Mouse (Mus musculus): ENCODE data around the gene Armc10.
"Not testable (repeated sequence)": the region's sequence is repeated elsewhere in the genome, so short reads cannot be mapped to it uniquely, and the experiment has no call there.

Gene Armc10

DNA sequence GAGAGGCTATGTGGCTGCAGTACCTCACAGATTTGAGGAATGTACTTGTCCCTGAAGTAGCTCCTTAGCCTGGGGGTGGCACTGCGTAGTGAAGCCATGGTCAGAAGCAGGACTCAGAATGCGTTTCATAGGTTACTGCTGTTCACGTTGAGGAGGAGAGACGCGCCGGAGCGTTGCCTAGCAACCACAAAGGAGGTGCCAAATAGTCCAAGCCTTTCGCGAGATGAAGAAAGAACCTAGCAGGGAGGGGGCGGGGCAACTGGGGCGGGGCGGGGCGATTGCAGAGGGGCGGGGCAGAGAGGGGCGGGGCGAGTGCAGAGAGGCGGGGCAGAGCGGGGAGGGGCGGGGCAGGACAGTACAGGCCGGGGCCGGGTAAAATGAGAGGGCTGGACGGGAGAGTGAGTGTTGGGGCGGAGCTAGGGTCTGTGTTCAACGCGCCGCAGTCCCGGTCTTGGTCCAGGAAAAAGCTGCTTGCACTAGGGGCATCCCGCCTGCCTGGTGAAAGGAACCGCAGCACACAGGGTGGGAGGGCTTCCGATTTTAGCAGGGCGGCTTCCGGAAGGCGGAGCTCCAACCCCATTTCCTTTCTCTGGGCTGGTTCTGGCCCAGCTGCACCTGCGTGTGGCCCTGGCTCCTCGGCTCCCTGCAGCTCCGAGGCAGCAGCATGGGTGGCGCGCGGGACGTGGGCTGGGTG is at the start of gene Armc10, which contains the start of gene Fbxl13:
Armc10 (plus strand) TSS at position 375 of the 694 bp plus-strand sequence.
Fbxl13 (minus strand) TSS at position 196 of the 694 bp plus-strand sequence.
- peak; percentile 91 for DNase-seq

DNA sequence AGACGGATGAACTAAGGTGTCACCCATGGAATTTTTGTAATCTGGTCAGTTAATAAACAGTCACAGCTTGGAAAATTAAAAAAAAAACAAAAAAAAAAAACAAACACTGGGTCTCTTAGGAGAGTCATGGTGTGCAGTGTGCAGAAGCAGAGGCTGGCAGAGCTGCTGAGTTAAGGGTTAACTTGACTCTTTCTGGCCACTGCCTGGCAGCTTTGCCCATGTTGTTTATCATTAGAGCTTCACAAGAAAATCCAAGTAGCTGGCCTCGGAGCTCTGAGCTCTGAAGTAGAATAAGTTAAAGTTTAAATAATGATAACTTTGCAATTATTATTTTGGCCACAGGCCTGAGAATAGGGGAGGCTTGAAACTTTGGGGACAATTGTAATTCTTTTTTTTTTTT is 46.1 kb upstream of the Armc10 start:
- not testable (repeated sequence) for DNase-seq

DNA sequence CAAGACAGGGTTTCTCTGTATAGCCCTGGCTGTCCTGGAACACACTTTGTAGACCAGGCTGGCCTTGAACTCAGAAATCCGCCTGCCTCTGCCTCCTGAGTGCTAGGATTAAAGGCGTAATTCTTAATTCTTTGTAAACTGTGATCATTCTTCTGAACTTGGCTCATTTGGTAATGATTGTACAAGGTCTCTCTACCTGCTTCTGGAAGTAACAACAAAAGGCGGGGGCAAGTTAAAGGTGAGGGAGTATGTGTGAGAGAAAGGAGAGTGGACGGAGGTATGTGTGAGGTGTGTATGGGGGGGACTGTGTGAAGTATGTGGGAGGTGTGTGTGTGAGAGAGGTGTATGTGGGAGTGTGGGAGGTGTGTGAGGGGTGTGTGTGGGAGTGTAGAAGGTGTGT is 45.7 kb upstream of the Armc10 start:
- no peak for DNase-seq

DNA sequence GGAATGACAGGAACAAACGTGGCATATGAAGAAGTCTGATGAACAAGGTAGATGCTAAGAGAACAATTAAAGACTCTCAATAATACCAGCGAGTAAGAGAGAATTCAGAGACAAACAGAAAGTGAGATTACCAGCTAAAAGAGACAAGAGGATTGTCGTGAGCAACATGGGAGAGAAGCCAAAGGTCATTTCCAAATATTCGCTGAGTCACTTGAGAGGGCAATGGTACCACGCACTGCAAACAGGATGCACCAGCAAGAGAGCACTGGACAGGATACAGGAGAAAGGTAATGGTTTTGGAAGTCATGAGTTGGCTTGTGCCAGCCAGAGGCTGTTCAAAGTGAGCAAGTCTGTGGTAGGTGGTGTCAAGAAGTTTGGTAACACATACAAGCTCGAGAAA is 39.7 kb upstream of the Armc10 start:
- DNase-seq, result no peak

- no peak for DNase-seq
Observed at GRCm38 (mm10) chr5:21608311-21609304, 37.0 kb upstream of the Armc10 start.

DNA sequence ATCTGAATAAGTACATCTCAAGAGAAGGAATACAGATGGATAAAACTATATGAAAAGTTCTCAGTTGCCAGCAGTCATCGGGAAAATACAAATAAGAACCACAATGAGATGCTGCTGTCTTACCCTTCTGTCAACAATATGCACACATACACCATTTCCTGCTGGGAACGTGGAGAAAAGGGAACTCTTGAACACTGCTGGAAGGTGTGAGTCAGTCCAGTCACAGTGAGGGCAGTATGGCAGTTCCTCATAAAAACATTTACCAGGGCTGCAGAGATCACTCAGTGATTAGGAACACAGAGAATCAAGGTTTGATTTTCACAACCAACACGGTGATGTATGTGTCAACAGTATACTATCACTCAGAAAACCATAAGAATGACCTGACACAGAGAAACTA is 34.6 kb upstream of the Armc10 start:
- no peak for DNase-seq

- DNase-seq, result not testable (repeated sequence)
Observed at GRCm38 (mm10) chr5:21614299-21614698, 31.3 kb upstream of the Armc10 start.

DNA sequence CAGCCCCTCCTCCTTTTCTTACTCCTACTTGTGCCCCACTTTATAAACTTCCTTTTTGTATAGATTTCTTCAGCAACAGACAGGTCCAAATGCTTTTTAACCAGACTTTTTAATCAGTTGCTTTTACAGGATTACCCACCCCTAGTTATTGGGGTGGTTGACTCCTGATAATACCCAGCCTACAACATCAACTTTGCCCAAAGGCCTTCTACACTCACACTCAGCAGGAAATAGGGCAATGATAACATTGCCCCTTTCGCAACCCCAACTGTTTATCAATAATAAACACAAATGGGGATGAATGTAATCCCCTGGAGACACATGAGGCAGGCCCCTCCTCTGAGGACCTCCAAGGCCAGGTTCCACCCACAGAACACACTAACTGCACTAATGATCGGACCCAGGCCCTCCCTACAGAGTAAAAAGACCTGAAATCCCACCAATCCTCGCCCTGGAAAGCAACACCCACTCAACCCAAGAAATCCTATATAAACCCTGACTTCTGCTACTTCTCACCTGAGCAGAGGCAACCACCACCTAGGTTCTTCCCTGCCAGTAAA is 29.1 kb upstream of the Armc10 start:
- DNase-seq, result no peak

DNA sequence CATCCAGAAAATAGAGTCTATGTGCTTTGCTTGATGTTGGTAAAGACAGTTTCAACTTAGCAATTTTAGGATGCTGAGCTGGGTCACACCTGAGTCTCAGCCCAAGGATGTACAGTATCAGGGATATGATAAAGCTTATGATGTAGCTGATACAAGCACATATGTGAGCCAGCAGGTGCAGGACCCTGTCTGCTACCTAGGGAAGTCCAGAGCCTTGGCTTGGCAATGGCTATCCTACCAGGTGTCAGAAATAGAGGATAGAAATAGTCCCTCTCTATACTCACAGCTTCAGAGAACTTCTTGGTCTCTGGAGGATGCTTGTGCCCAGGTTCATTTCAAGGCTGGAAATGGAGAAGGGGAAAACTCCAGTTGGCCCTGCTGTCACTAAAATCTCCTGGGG is 19.7 kb upstream of the Armc10 start:
- DNase-seq, result no peak

- peak; percentile 58 for DNase-seq
Observed at GRCm38 (mm10) chr5:21640961-21641360, 4.7 kb upstream of the Armc10 start.

DNA sequence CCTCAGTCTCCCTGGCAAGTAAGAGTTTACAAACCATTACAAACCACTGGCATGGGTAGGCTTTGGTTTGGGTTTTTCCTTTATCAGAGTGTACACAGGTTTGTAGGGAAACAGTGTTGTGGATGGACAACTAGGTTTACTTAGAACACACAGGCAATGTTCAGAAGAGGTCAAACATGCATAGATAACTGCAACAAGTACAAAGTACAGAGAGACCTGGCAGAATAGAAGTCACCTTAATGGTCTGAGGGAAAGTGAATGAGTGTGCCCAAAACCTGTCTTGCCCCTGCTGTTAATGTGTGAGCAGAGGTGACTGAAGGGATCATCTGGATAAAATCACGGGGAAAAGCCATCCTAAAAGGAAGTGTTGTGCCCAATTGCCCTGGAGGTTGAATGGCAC is 2.0 kb upstream of the Armc10 start:
- no peak for DNase-seq

GRCm38 (mm10) chr5:21644891-21645438 is 648 bp upstream of the Armc10 start:
- peak; percentile 63 for DNase-seq

DNA sequence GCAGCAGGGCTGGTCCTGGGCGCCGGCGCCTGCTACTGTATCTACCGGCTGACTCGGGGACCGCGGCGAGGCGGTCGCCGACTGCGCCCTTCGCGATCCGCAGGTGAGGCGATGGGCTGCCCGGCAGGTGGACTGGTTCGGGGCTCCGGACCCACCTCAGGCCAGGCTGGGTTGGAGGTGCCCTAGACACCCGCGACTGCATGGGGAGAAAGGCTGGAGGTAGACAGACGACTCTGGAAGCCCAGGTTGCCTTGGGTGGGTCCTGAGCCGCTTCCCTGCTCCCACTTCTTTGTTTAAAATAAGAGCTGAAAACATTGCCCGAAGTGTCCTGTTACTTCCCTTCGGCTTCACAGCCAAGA is 499 bp downstream of the Armc10 start:
- DNase-seq, result no peak

DNA sequence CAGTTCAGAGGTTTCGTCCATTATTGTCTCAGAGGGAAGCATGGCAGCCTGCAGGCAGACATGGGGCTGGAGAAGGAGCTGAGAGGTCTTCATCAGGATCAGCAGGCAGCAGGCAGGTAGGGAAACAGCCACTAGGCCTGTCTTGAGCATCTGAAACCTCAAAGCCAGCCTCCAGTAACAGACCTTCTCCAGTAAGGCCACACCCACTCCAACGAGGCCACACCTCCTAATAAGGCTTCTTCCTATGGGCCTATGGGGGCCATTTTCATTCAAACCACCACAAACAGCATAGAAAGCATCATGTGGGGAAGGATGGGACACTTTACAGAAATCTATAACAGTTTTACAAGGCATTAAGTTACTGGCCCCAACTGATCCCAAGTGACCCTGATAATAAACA is 5.1 kb downstream of the Armc10 start:
- DNase-seq, result no peak

GRCm38 (mm10) chr5:21651885-21652612 is 6.4 kb downstream of the Armc10 start:
- no peak for DNase-seq

- DNase-seq, result no peak
Observed at GRCm38 (mm10) chr5:21656912-21657311, 11.3 kb downstream of the Armc10 start.

DNA sequence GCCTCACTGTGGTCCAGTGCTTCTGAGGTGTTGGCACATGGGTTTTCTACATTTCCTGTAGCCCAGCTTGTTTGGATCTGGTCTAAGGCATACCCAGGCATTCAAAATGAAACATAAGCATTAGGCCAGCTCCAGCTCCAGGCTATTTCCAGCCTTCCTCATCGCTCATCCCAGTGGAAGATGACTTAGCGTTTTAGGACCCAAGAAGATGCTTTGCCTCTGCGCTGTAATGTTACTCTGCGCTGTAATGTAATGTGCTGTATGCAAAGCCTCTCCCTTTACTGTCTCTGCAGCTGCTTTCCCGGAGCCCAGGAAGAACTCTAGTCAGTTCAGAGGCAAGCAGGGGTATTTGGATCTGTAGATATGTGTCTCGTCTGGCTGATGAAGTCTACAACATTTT is 12.4 kb downstream of the Armc10 start:
- no peak for DNase-seq

DNA sequence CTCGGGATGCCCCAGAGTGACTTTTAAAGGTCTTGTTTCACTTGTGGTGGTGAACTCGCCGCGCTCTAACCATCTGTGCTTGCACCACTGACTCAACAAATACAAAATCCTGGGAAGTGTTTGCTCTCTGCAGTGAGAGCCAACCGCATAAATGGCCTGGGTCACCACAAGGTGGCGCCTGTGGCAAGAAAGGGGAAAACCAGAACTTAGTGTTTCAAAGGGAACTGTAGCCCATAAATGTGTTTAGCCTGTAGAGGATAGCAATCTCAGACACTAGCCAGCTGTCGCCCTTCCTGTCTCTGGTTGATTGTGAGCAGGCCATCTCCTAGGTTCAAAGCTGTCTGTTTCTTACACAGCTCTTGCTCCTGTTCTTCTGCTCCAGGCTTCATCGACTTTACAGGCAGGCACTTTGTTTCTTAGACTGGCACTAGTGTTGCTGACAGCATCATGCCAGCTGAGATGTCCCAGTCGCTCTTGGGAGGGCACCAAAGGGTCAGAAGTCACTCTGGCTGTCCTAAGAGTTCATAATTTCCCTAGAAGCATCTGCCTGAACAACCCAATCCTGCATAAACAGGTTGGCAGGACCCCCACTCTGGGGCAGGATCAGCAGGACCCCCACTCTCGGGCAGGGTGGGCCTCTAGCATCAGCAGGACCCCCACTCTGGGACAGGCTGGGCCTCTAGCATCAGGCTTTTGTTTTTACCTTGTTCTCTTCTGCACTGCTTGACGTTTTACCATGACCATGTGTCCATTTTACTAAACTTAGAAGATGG is 13.2 kb downstream of the Armc10 start:
- peak; percentile 77 for DNase-seq

GRCm38 (mm10) chr5:21660850-21661249 is 15.2 kb downstream of the Armc10 start:
- no peak for DNase-seq

DNA sequence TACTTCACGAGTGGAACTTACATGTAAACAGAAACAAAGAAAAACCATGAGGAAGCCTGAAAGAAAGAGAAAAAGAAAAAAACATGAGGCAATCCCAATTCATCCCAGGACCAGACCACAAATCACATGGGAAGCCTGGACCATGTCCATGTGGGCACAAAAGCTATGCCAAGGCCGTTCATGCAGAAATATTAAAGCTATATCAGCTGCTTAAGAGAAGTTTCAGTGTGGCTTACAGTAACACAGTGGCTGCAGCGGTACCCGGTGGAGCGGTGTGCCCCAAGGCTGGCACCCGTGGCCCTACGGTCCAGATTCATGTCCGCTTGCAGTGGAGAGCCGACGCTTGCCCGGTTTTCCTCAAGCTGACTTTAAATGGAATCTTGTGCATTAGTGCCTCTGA is 17.5 kb downstream of the Armc10 start:
- no peak for DNase-seq

DNA sequence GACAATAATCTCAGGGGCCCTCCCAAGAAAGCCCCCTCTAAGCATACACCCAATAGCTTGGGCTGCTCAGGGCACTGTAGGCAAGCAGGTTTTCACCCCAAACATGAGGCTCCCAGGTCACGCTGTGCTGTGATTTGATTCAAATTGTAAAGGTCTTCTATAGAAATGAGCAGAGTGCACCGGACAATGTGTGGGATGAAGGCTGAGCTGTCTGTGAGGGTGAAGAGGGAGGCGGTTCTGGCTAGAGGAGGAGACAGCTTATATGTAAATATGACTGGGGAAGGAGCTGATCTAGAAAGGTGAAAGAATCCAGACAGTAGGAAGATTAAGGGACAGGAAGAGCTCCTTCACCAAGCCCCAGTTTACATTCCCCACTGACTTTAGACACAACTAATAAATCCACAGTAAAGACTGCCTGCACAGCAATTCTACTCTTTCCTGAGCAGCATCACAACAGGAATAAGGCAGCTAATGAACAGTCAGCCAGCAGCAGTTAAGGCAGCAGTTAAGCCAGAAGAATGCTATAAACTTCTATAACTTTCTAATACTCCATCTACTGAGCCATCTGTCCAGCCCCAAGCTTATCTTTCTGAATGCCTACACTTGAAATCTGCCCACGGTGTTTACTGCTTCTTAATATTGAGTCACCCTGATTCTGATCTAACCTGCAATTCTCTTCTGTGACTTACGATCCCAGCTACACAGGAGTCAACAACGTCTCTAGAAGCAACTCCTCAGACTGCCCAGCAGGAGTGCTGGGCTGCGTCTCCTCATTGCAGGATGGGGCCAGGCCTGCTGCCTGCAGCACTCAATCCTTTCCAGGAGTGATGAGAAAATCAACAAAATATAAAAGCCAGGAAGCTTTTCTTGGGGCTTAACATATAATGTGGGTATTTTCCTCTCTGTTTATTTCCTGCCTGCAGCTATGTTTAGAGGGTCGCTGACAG is 21.9 kb downstream of the Armc10 start:
- DNase-seq, result no peak

Measured in thymus, postnatal 25 days (tissue).